Mouse (Mus musculus) megakaryocyte, embryonic 14.5 days (primary cell): Measurements from ENCODE around the gene Atad1.

Experiments
- FLI1 ChIP-seq: IDR thresholded peaks from 2 replicates; pipeline ENCODE4 v1.6.1; 2012; ENCODE audit warnings: low read length, inconsistent platforms, mixed read lengths
- GATA1 ChIP-seq: IDR thresholded peaks from 3 replicates; pipeline ENCODE4 v1.6.1; 2012; ENCODE audit warnings: mixed read lengths, low read length, inconsistent platforms, borderline replicate concordance

- TF ChIP-seq GATA1 (no peak), FLI1 (no peak)
Measured at GRCm38 (mm10) chr19:32756636-32756899, 17.0 kb upstream of the Atad1 start.
